Mouse (Mus musculus): ENCODE measurements around the gene Tmem246.

DNA sequence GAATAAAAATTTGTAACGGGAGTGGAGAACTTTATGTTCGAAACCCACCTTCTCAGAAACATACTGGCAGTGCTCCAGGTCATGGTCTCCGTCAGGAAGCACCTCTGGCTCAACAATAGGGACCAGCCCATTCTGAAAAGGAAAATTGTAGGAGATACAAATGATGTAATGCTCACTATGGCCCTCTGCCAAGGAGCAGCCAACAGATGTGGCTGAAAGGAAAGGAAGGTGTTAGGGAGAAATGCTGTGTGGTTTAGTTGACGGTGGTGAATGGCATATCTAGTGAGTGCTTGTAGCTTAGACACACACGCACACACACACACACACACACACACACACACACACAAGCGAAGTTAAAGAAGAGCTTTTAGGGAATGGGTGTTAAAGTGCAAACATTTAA, 58.0 kb downstream of the Tmem246 start:
- no peak for TF ChIP-seq CTCF (IDR thresholded peaks at IDR 0.05; ENCODE audit: borderline replicate concordance, insufficient read depth, low read depth, low read length)
- TF ChIP-seq POLR2A (IDR thresholded peaks at IDR 0.05; ENCODE audit: borderline replicate concordance, insufficient read depth, low read length), result no peak
